Mouse (Mus musculus): ENCODE measurements at regions not wholly inside any gene's neighbourhood (a gene's known extent, or its start where the extent isn't known, plus 50 kb on each side); places are given as distances from the start of the nearest gene placed in this dataset.

- TF ChIP-seq CHD2 (IDR thresholded peaks at IDR 0.05; ENCODE audit: low read length) (no peak), POLR2A (IDR thresholded peaks at IDR 0.05; ENCODE audit: low read depth, low read length) (no peak), GABPA (IDR thresholded peaks at IDR 0.05; ENCODE audit: insufficient replicate concordance, low read depth, low read length) (no peak), CTCF (conservative IDR thresholded peaks at IDR 0.05 in 1 of 2, IDR thresholded peaks at IDR 0.05 in 1 of 2; ENCODE audit: low read depth in 2 of 2, low read length in 2 of 2) (no peak), NRF1 (IDR thresholded peaks at IDR 0.05; ENCODE audit: low read depth, low read length) (no peak), ZMIZ1 (IDR thresholded peaks at IDR 0.05; ENCODE audit: low read depth, low read length) (no peak), ZNF384 (IDR thresholded peaks at IDR 0.05; ENCODE audit: low read depth, low read length) (no peak), ETS1 (conservative IDR thresholded peaks at IDR 0.05; ENCODE audit: low read depth, low read length) (no peak), SMC3 (IDR thresholded peaks at IDR 0.05; ENCODE audit: low read depth, low read length) (no peak), USF1 (IDR thresholded peaks at IDR 0.05; ENCODE audit: low read depth, low read length) (no peak), NELFE (IDR thresholded peaks at IDR 0.05; ENCODE audit: low read depth, low read length) (no peak), E2F4 (IDR thresholded peaks at IDR 0.05; ENCODE audit: insufficient replicate concordance, low read depth, low read length) (no peak), EP300 (IDR thresholded peaks at IDR 0.05; ENCODE audit: low read length) (no peak)
Observed at GRCm38 (mm10) chr2:170291841-170292655, 135.6 kb downstream of the Bcas1 start.
